Mouse (Mus musculus) liver, embryonic 18 days (tissue): ENCODE results near the gene Ctrc. TPM values are rescaled to one million over a fixed set of nuclear protein-coding genes. Genes with fewer than 3 reads are reported as not detected.

Experiments
- polyA plus RNA-seq: library from polyadenylated mRNA; depleted of rRNA; stranded (reverse); fragments of >200 nt; gene quantifications from 2 replicates; pipeline ENCODE4 v1.2.3, GENCODE M21; 2012; rRNA removed

Gene Ctrc
- not detected in 2 replicates for polyA plus RNA-seq

DNA sequence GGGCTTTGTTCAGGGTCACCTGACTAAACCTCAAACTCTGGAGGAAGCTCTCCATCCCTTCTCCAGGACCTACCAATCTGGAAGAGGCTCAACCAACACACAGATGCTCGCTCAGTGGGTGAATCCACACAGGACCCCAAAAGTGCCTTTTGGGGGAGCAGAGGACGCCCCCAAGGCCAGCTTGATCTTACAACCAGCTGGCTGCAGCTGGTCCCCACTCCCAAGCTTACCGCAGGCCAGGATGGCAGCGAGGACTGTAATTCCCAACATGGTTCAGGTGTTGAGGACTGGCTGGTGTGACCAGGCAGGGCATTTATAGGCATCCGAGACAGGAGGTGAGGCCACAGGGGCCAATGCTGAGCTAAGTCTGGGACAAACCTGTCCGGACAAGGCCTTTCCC lies at the start of gene Ctrc:
Gene Ctrc, minus strand, starts transcription at position 361 of the 400 bp plus-strand sequence.

DNA sequence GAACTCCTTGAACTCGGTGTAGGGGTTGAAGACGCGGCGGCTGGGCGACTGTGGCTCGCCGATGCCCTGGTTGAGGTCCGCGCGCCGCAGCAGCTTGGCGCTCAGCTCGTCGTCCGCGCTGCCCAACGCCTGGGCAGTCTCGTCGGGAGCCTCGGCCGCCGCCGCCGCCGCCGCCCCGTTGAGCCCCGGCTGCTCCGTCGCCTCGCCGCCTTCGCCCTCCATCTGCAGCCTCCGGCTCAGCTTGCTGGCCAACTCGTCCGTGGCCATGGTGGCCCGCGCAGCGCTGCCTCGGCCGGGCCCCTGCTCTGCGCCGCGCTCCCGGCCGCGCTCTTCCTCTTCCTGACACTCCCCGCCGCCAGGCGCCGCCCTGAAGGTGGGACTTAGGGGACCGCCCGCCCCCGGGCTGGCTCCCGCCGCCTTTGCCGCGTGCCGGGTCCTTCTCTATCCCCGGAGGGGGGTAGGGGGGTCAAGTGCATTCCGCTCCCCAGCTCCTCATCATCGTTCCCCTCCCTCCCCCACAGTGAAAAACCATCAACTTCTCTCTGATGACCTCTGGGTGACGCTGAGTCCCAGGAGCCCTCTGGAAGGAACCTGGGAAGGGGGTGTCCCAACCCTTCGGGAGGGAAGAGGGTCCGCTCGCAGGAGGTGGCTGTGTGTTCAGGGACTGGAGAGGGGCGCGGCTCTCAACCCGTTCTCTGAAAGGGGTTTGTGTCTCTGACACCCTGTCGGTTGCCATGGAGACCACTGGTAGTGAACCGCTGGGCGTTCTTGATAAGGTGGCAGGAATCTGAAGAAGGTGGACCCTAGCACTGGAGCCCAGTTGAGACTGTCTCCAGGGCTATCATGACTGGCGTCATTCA lies 28.7 kb upstream of the Ctrc start, which contains the start of gene Efhd2:
Gene Efhd2, minus strand, starts transcription at position 320 of the 860 bp plus-strand sequence.

DNA sequence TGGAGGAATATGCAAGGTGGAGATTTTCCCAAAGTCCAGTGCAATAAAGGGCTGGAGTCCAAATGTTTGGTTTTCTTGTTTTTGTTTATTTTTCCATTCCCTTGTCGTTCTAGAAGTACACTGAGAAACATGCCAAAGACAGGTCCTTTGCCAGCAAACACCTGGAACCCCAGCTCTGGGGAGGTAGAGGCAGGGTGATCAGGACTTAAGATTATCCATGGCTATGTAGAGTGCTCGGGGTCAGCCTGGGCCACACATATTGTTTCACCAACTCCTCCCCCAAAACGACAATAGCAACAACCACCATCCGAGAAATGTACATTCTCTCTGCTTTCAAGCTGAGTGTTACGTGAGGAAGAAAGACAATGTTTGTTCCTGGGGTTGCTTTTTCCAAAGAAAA lies 20.1 kb downstream of the Ctrc start, which contains the start of gene Cela2a:
Gene Cela2a, minus strand, starts transcription at position 101 of the 400 bp plus-strand sequence.

DNA sequence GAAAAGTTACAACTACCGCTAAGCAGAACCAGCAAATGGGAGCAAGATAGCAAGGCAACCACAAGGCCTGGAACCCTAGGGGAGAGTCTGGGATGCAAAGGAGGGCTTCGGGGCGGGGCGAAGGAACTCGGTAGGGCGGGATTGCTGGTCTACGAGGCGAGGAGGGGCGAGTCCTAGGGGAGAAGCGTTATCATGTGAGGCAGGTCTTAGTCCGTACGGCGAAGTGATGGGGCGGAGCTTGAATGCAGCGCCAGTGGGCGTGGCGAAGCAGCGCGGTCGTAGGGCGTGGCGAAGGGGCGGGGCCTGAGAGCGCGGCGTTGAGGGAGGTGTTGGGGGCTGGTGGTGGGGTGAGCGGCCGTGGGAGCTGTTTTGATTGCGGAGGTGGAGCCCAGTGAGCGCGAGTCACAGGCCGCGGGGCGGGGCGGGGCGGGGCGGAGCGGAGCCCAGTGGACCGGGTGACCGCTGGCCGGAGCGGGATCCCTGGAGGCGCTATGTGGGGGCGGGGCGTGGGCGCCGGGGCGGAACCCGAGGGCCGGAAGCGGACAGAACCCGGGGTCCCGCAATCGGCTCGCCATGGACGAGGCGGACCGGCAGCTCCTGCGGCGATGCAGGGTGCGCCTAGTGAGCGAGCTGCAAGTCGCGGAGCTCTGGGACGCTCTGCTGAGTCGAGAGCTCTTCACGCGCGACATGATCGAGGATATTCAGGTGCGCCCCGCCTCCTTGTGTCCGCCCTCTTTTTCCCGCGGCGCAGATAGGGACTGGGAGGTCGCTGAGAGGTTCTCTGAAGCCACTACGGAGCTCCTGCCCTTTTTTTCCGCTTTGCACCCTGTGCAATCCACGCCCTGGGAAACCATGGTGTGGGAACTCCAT lies 52.6 kb downstream of the Ctrc start, which contains the start of gene Casp9:
Gene Casp9, plus strand, starts transcription at position 331 of the 870 bp plus-strand sequence.

DNA sequence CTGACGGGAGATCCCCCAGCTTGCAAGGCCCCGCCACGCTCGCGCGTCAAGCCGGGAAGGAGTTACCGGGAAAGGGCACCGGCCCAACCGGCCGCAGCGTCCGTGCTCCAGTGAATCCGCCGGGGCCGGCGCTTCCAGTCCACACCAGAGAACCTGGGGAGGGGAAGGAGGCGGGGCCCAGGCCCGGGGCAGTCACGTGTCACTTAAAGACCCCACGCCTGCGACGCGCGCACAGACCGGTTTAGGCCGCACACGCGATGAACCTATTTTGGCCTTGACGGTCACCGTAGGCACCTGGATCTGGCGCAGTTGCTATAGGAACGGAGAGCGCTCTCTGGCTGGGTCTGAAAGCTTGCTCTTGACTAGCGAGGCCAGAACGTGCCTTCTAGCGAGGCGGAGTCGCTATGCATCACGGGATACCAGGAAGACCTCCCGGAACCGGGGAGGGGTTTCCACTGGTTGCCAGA lies 55.6 kb downstream of the Ctrc start, which contains the start of gene Dnajc16:
Gene Dnajc16, minus strand, starts transcription at position 408 of the 467 bp plus-strand sequence.

Other genes starting within 250 kb of the Ctrc start
- gene Fblim1, start 240.3 kb downstream of the Ctrc start, polyA plus RNA-seq = 1.7 and 1.8 TPM in 2 replicates
- gene Tmem82, start 227.7 kb downstream of the Ctrc start, polyA plus RNA-seq = 7.4 and 8.5 TPM in 2 replicates
- gene Slc25a34, start 222.5 kb downstream of the Ctrc start, polyA plus RNA-seq = 0.41 and 0.46 TPM in 2 replicates
- gene Plekhm2, start 181.5 kb downstream of the Ctrc start, polyA plus RNA-seq = 5.0 and 6.1 TPM in 2 replicates
- 9.1 and 12.8 TPM in 2 replicates for gene Rsc1a1, start 160.8 kb downstream of the Ctrc start, polyA plus RNA-seq
- 13.2 and 13.5 TPM in 2 replicates for gene Ddi2, start 122.9 kb downstream of the Ctrc start, polyA plus RNA-seq
- gene Agmat, start 99.7 kb downstream of the Ctrc start, polyA plus RNA-seq = 39.3 and 45.7 TPM in 2 replicates
- gene Dnajc16, start 55.4 kb downstream of the Ctrc start, polyA plus RNA-seq = 3.0 and 3.6 TPM in 2 replicates
- 7.8 and 8.2 TPM in 2 replicates for gene Casp9, start 52.7 kb downstream of the Ctrc start, polyA plus RNA-seq
- gene Cela2a, start 20.2 kb downstream of the Ctrc start, polyA plus RNA-seq = 0.05 and 8.8 TPM in 2 replicates
- gene Efhd2, start 28.6 kb upstream of the Ctrc start, polyA plus RNA-seq = 24.2 and 26.8 TPM in 2 replicates
- 1.1 and 1.3 TPM in 2 replicates for gene Fhad1, start 168.7 kb upstream of the Ctrc start, polyA plus RNA-seq
- gene Tmem51, start 237.9 kb upstream of the Ctrc start, polyA plus RNA-seq = 11.4 and 12.1 TPM in 2 replicates